Mouse (Mus musculus): Measurements from ENCODE around the gene Bcat2.
"Not testable (repeated sequence)": the region's sequence is repeated elsewhere in the genome, so short reads cannot be mapped to it uniquely, and the experiment has no call there.

Bcat2 gene

GRCm38 (mm10) chr7:45570103-45570741, at the start of gene Bcat2:
TSS of gene Bcat2 (plus strand) at chr7:45570153.
- DNase-seq (ENCODE audit: low read depth, low spot score), result peak; percentile 71

- DNase-seq (ENCODE audit: low read depth, low spot score), result no peak
Measured at GRCm38 (mm10) chr7:45520605-45521004, 49.3 kb upstream of the Bcat2 start.

GRCm38 (mm10) chr7:45521728-45522184, 48.2 kb upstream of the Bcat2 start:
- DNase-seq (ENCODE audit: low read depth, low spot score), result peak; percentile 93

- no peak for DNase-seq (ENCODE audit: low read depth, low spot score)
Measured at GRCm38 (mm10) chr7:45522194-45522752, 47.7 kb upstream of the Bcat2 start.

- no peak for DNase-seq (ENCODE audit: low read depth, low spot score)
Measured at GRCm38 (mm10) chr7:45522957-45523676, 46.8 kb upstream of the Bcat2 start.

GRCm38 (mm10) chr7:45523678-45524170, 46.2 kb upstream of the Bcat2 start:
- DNase-seq (ENCODE audit: low read depth, low spot score), result no peak

GRCm38 (mm10) chr7:45524841-45525621, 44.9 kb upstream of the Bcat2 start:
- no peak for DNase-seq (ENCODE audit: low read depth, low spot score)

- peak; percentile 97 for DNase-seq (ENCODE audit: low read depth, low spot score)
Measured at GRCm38 (mm10) chr7:45525809-45526473, 44.0 kb upstream of the Bcat2 start, which contains the start of the genes Ppp1r15a and Plekha4. TSS of gene Ppp1r15a (minus strand) at chr7:45526268. TSS of gene Plekha4 (plus strand) at chr7:45526330.

- no peak for DNase-seq (ENCODE audit: low read depth, low spot score)
Measured at GRCm38 (mm10) chr7:45526474-45527120, 43.4 kb upstream of the Bcat2 start.

- DNase-seq (ENCODE audit: low read depth, low spot score), result not testable (repeated sequence)
Measured at GRCm38 (mm10) chr7:45527169-45527568, 42.8 kb upstream of the Bcat2 start.

- DNase-seq (ENCODE audit: low read depth, low spot score), result no peak
Measured at GRCm38 (mm10) chr7:45529461-45529860, 40.5 kb upstream of the Bcat2 start.

GRCm38 (mm10) chr7:45530643-45531042, 39.3 kb upstream of the Bcat2 start:
- DNase-seq (ENCODE audit: low read depth, low spot score), result no peak

GRCm38 (mm10) chr7:45535676-45536075, 34.3 kb upstream of the Bcat2 start:
- DNase-seq (ENCODE audit: low read depth, low spot score), result no peak

GRCm38 (mm10) chr7:45537602-45538001, 32.4 kb upstream of the Bcat2 start:
- no peak for DNase-seq (ENCODE audit: low read depth, low spot score)

GRCm38 (mm10) chr7:45538163-45539041, 31.6 kb upstream of the Bcat2 start:
- DNase-seq (ENCODE audit: low read depth, low spot score), result no peak

GRCm38 (mm10) chr7:45539095-45539494, 30.9 kb upstream of the Bcat2 start:
- no peak for DNase-seq (ENCODE audit: low read depth, low spot score)

- DNase-seq (ENCODE audit: low read depth, low spot score), result no peak
Measured at GRCm38 (mm10) chr7:45540213-45540612, 29.7 kb upstream of the Bcat2 start.

- DNase-seq (ENCODE audit: low read depth, low spot score), result no peak
Measured at GRCm38 (mm10) chr7:45544525-45544924, 25.4 kb upstream of the Bcat2 start.

GRCm38 (mm10) chr7:45549641-45550436, 20.1 kb upstream of the Bcat2 start:
- DNase-seq (ENCODE audit: low read depth, low spot score), result no peak

Measured in mesoderm, embryonic 11.5 days (tissue).